Mouse (Mus musculus): ENCODE data around the gene Gbp2b. TPM values are rescaled to one million over a fixed set of nuclear protein-coding genes. Genes with fewer than 3 reads are reported as not detected.

The Gbp2b gene
- total RNA-seq (2023), result not detected

DNA sequence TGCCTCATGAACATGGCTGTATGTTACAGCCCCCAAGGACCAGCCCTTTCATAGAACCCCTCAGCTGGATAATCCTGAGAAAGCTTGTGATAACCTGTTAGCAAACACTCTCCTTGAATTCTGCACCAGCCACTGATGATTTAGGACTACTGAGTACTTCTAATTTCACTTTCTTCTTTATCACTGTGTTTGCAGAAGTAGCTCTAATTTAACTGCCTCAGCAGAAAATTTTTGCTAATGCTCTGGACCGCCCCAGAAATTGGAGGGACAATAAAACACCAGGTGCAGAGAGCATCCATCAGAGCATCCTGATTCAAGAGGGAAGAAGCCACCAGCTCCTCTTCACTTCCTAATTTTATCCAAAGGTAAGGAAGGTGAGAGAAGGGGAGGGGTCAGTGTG, at the start of gene Gbp2b:
Gene Gbp2b, plus strand, starts transcription at position 301 of the 400 bp plus-strand sequence.

DNA sequence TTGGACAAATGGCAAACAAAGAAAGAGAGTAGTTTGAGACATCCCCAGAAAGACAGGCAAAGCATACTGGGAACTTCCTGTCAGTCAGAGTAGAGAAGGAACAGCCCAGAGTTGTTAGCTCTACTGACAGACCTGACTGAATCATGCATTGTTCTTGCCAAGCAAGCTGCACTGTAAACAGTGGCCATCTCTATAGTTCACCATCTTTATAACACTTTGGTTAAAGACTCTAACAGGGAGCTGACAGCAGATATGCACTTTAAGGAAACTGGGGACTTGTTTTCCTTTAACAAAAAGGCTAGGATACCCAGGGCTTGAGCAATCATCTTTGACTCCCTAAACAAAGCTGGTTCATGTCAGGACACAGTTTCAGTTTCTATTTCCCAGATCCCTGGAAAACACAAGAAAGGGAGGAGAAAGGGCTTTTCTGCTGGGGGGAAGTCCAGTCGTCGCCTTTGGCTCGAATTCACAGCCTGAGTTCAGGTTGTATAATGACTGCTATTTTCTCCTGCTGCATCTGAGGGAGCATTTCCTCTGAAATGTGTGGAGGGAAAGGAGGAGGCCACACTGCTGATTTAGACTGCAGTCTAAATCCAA, 34.9 kb upstream of the Gbp2b start, which contains the start of gene Gbp3:
Gene Gbp3, plus strand, starts transcription at position 395 of the 597 bp plus-strand sequence.

DNA sequence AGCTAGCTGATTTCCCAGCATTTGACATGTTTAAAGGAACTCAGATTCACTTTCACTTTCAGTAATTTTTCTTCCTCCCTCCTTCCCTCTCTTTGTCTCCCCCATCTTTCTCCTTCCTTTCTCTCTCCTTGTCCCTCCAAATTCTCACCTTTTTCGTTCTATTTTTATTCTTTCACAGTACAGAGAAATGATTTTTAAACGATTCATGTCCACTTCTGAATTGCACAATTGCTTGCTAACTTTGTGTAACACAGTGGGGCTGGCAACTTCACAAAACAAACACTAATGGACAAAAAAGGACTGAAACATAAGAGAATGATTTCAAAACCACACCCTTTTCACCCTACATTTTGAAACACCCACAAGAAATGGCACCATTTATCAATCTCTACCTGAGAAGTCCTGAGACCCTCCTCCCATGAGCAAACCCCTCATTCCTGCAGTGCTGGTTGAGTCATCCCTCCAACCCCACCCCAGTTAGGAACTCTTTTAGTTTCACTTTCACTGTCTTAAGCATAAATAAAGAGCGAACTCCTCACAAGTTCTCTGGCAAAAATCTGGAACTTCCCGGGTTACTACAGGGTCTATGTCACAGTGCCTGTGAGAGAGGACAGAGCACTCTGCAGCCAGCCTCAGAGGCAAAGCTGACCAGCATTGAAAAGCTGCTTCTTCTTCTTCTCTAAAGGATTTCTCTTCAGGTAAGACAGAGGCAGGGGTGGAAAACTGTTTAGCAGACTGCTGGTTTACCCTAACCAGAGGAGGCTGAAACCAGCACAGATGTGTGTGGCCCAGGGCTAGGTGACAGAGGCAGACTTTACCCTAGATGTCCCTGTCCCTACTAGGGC, 25.7 kb downstream of the Gbp2b start, which contains the start of gene Gbp2:
Gene Gbp2, plus strand, starts transcription at position 492 of the 845 bp plus-strand sequence.

Other genes starting within 250 kb of the Gbp2b start
- 10 to 100 TPM; 54.6 to 67.4 TPM for gene Pdlim5, start 199.2 kb upstream of the Gbp2b start, total RNA-seq (2023)
- 1 to 10 TPM; 4.4 to 5.0 TPM for gene Gbp5, start 100.9 kb upstream of the Gbp2b start, total RNA-seq (2023)
- 1 to 10 TPM; 7.9 to 8.7 TPM for gene Gbp7, start 64.5 kb upstream of the Gbp2b start, total RNA-seq (2023)
- gene Gbp3, start 34.8 kb upstream of the Gbp2b start, total RNA-seq (2023), result 10 to 100 TPM in 1 of 2 experiments, 1 to 10 TPM in 1; 9.1 to 11.0 TPM
- 10 to 100 TPM in 1 of 2 experiments, 1 to 10 TPM in 1; 6.6 to 10.2 TPM for gene Gbp2, start 25.8 kb downstream of the Gbp2b start, total RNA-seq (2023)
- gene Kyat3, start 106.2 kb downstream of the Gbp2b start, total RNA-seq (2023), result 1 to 10 TPM; 1.8 to 2.8 TPM
- gene Gtf2b, start 170.2 kb downstream of the Gbp2b start, total RNA-seq (2023), result 10 to 100 TPM; 54.8 to 63.9 TPM